Mouse (Mus musculus) ES-E14 (cell line): ENCODE results near the gene Rad54l. TPM values are rescaled to one million over a fixed set of nuclear protein-coding genes. Genes with fewer than 3 reads are reported as not detected.
A peak's percentile ranks its signal among the peaks of the same experiment; 100 is the strongest.

ENCODE experiments used
- DNase-seq: peaks from one replicate; pipeline ENCODE4 v3.0.0-alpha.2; 2013; ENCODE audit warnings: low read depth, low spot score
- H3K27ac ChIP-seq: 2 replicates; pipeline ENCODE4 v1.5.1; 2012; ENCODE audit warnings: low read depth, mild to moderate bottlenecking, low read length, moderate library complexity, mixed read lengths; ENCODE audit not compliant: poor library complexity, insufficient read depth, severe bottlenecking
- H3K36me3 ChIP-seq: 2 replicates; pipeline ENCODE4 v1.6.1; 2012; ENCODE audit warnings: mild to moderate bottlenecking, low read length, moderate library complexity, mixed read lengths; ENCODE audit not compliant: control insufficient read depth, poor library complexity, insufficient read depth, severe bottlenecking
- H3K4me1 ChIP-seq, 2 experiments: fragments of 150-350 bp in 1 of 2; sonication (generic) in 1 of 2; 2 replicates each; pipeline ENCODE4 v1.6.1; 2012; ENCODE audit warnings: low read length in 2 of 2, mild to moderate bottlenecking in 1 of 2, mixed read lengths in 1 of 2; ENCODE audit not compliant: control insufficient read depth in 2 of 2, insufficient read depth in 2 of 2, poor library complexity in 1 of 2
- H3K4me3 ChIP-seq, 2 experiments: fragments of 150-350 bp in 1 of 2; sonication (generic) in 1 of 2; 2 replicates each; pipeline ENCODE4 v1.5.1; 2012; ENCODE audit warnings: low read length in 2 of 2, low read depth in 1 of 2, mild to moderate bottlenecking in 1 of 2, mixed read lengths in 1 of 2; ENCODE audit not compliant: insufficient read depth in 1 of 2, poor library complexity in 1 of 2, severe bottlenecking in 1 of 2
- H3K9ac ChIP-seq: 2 replicates; pipeline ENCODE4 v1.6.1; 2012; ENCODE audit warnings: low read depth, mild to moderate bottlenecking, low read length, mixed read lengths; ENCODE audit not compliant: poor library complexity, insufficient read depth, severe bottlenecking
- H3K9me3 ChIP-seq: fragments of 150-350 bp; sonication (generic); 2 replicates; pipeline ENCODE4 v1.6.1; 2012; ENCODE audit warnings: low read depth, mild to moderate bottlenecking, low read length; ENCODE audit not compliant: control insufficient read depth, insufficient read depth
- CHD2 ChIP-seq: IDR thresholded peaks from 2 replicates; pipeline ENCODE4 v1.6.1; 2014; ENCODE audit warnings: mild to moderate bottlenecking, low read depth, low read length, inconsistent platforms
- HCFC1 ChIP-seq: IDR thresholded peaks from 2 replicates; pipeline ENCODE4 v1.6.1; 2012; ENCODE audit warnings: low read length, inconsistent platforms, borderline replicate concordance; ENCODE audit not compliant: insufficient read depth
- MAFK ChIP-seq: IDR thresholded peaks from 2 replicates; pipeline ENCODE4 v1.6.1; 2014; ENCODE audit warnings: mild to moderate bottlenecking, low read depth, low read length, inconsistent platforms; ENCODE audit not compliant: insufficient read depth
- ZC3H11A ChIP-seq: IDR thresholded peaks from 2 replicates; pipeline ENCODE4 v1.6.1; 2012; ENCODE audit warnings: low read depth, mild to moderate bottlenecking, inconsistent platforms, low read length, borderline replicate concordance
- ZNF384 ChIP-seq: IDR thresholded peaks from 2 replicates; pipeline ENCODE4 v1.6.1; 2012; ENCODE audit warnings: low read depth, low read length, inconsistent platforms
- in situ Hi-C, 2 experiments: fragments of 600-800 bp; cut with MboI; formaldehyde crosslinking; loops; one replicate each; pipeline ENCODE4 v1.15.1; 2025; ENCODE audit warnings: low sequenced_read_pairs in 2 of 2, inconsistent platforms in 1 of 2; ENCODE audit not compliant: unreplicated experiment in 2 of 2
- total RNA-seq: library from RNA; depleted of rRNA; stranded (reverse); fragments of 300-350 nt; gene quantifications from 2 replicates; pipeline ENCODE4 v1.2.3, GENCODE M21; 2012; rRNA removed

The Rad54l gene
- 36.2 and 38.6 TPM in 2 replicates for total RNA-seq

DNA sequence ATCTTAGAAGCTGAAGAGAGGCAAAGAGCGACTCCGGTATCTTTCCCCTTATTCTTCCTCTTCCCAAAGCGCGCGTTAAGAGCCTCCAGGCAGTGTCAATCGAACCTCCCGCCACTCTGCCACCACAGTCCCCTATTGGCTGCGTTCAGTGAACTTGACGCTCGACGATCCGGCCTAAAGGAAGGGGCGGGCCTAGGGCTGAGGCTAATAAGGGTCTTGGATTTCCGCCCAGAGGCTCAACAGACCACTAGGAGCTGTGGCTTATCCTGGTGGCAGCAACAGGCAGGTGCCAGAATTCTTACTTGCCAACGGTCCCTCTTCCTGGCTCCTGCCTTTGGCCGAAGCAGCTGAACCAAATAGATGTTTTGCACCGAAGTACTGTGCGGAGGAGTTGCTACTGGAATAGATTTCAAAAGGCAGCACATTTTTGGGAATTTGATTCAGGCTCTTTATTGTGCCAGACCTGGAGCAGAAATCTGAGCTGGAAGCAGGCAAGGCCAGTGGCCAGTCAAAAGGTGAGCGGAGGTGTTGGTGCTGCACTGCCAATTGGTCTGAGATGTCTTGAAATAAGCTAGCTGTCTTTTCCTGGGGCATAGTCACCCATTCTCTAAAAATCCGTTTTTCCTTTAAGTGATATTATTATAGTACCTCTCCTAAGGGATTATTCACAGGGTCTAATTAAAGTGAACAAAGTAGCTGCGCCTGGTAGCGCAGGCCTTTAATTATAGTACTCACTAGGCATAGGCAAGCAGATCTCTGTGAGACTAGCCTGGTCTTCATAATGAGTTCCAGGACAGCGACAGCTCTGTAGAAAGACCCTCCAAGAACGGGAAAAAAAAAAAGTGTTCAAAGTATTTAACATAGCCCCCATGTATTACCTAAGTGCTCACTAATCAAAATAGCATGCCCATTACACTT is at the start of gene Rad54l, which contains the start of gene Pomgnt1:
Gene Rad54l (minus strand): TSS at position 89 of the 918 bp plus-strand sequence.
Gene Pomgnt1 (plus strand): TSS at position 239 of the 918 bp plus-strand sequence.
- in situ Hi-C loops, result no loop called here
- H3K4me1 ChIP-seq, result peaks cover 0 to 2% of the 10 kb centered on the region in 2 experiments; a peak in 2 of 4 replicates
- H3K36me3 ChIP-seq, result peaks cover 8% of the 10 kb centered on the region; the same call in 1 of the 2 replicates
- peak; percentile 95 for DNase-seq
- TF ChIP-seq CHD2 (peak; percentile 80), ZC3H11A (no peak), HCFC1 (peak; percentile 75; the same call in 1 of the 2 replicates)
- peak within 1 kb of the TSS; percentile 95 for H3K4me3 ChIP-seq
- no peaks in the 10 kb centered on the region for H3K9me3 ChIP-seq
- peak within 1 kb of the TSS; percentile 93 for H3K9ac ChIP-seq
- no peak within 1 kb of the TSS; the same call in 1 of the 2 replicates for H3K27ac ChIP-seq

DNA sequence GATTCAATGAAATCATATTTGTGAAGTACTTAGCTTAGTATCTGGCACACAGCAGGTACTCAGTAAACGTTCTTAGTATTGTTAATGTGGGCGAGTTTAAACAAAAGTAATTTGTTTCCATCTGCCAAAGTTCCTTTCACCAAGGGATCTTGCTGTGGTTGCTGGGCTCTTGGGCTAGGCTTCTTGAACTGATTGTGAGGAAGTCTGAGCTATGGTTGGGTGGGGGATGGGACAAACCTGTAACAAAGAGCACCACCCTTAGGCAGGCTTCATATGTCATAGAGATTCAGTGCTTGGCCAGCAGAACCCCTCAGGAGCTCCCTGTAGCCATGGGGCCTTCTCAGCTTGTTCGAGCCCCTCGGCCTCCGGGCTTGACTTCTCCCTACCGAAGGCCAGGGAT is 49.6 kb upstream of the Rad54l start, which contains the start of the genes 1700042G07Rik and Gm49337:
Gene 1700042G07Rik (plus strand): TSS at position 301 of the 400 bp plus-strand sequence.
Gene Gm49337 (plus strand): TSS at position 313 of the 400 bp plus-strand sequence.
- DNase-seq, result no peak
- in situ Hi-C loops, result no loop called here
- Histone ChIP-seq H3K9me3 (no peaks in the 10 kb centered on the region), H3K4me1 (peaks cover 4 to 28% of the 10 kb centered on the region in 2 experiments; a peak in 3 of 4 replicates), H3K4me3 (no peak within 1 kb of the TSS), H3K27ac (no peak within 1 kb of the TSS), H3K36me3 (no peaks in the 10 kb centered on the region), H3K9ac (no peak within 1 kb of the TSS)
- TF ChIP-seq CHD2, result no peak
- TF ChIP-seq ZNF384, result no peak
- TF ChIP-seq MAFK, result no peak
- no peak for TF ChIP-seq ZC3H11A
- TF ChIP-seq HCFC1, result no peak

DNA sequence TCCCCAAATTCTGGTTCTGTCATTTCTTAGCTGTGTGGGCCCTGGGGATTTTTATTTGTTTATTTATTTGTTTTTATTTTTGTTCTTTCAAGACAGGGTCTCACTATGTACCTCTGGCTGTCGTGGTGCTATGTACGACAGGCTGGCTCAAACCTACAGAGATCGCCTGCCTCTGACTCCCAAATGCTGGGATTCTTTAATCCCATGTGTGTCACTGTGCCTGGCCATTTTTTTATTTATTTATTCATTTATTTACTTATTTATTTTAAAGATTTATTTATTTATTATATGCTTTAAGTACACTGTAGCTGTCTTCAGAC is 45.8 kb upstream of the Rad54l start:
- Histone ChIP-seq H3K27ac (no peak overlapping the region), H3K4me3 (no peak overlapping the region), H3K9me3 (no peaks in the 10 kb centered on the region), H3K4me1 (peaks cover 5 to 25% of the 10 kb centered on the region in 2 experiments), H3K36me3 (no peaks in the 10 kb centered on the region), H3K9ac (no peak overlapping the region)
- no peak for TF ChIP-seq HCFC1
- TF ChIP-seq CHD2, result no peak
- TF ChIP-seq ZC3H11A, result no peak
- no peak for TF ChIP-seq MAFK
- TF ChIP-seq ZNF384, result no peak
- no peak for DNase-seq
- in situ Hi-C loops, result no loop called here

DNA sequence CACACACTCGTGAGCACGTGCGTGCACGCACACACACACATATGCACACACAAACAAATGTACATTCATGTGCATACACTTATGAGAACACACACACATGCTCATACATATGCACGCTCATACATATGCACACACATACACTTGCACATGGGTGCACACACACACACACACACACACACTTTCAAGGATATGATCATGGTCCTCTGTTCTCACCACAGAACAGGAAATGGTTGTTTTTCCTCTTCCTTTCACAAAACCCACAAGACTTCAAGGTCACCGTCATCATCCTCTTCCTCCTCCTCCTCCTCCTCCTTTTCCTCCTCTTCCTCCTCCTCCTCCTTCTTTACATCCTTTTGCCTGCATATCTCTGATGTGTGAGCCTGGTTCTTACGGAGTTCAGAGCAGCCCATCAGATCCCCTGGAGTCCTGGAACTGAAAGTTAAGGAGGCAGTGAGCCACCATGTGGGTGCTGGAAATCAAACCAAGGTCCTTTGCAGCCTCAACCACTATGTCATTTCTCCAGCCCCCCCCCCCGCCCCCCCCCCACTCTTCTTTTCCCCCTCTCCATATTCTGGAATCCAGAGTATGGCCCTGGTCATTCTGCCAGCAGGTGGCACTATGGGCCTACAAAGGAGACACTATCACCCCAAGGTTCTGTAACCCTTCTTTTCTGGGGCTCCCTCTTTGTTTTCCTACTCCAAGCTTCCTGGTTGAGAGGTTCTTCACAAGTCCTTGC is 45.3 kb upstream of the Rad54l start:
- H3K9me3 ChIP-seq, result no peaks in the 10 kb centered on the region
- TF ChIP-seq ZC3H11A, result peak; percentile 25; the same call in 1 of the 2 replicates
- TF ChIP-seq ZNF384, result no peak
- no peaks in the 10 kb centered on the region for H3K36me3 ChIP-seq
- H3K9ac ChIP-seq, result no peak overlapping the region
- no peak for DNase-seq
- H3K4me1 ChIP-seq, result peaks cover 5 to 23% of the 10 kb centered on the region in 2 experiments
- in situ Hi-C loops, result no loop called here
- no peak overlapping the region for H3K27ac ChIP-seq
- H3K4me3 ChIP-seq, result no peak overlapping the region
